Mouse (Mus musculus) kidney, embryonic 14.5 days (tissue): ENCODE measurements around the gene Olfr763. TPM values are rescaled to one million over a fixed set of nuclear protein-coding genes. Genes with fewer than 3 reads are reported as not detected.
"Not testable (repeated sequence)": the region's sequence is repeated elsewhere in the genome, so short reads cannot be mapped to it uniquely, and the experiment has no call there.

Experiments used
- ATAC-seq: fragments of 200-750 bp; cut with Nextera tagmentation; 2 replicates; pipeline ENCODE4 v1.8.0; 2017; ENCODE audit warnings: moderate number of reproducible peaks, mild to moderate bottlenecking, moderate TSS enrichment, moderate library complexity; ENCODE audit not compliant: low FRiP score, low TSS enrichment
- H3K27ac ChIP-seq: fragments of 300-500 bp; sonication (generic); 2 replicates; pipeline ENCODE4 v1.5.1; 2014; ENCODE audit warnings: low read depth, mild to moderate bottlenecking, low read length, moderate library complexity, mixed read lengths
- H3K27me3 ChIP-seq: fragments of 300-500 bp; sonication (generic); 2 replicates; pipeline ENCODE4 v1.6.1; 2014; ENCODE audit warnings: mild to moderate bottlenecking, low read length; ENCODE audit not compliant: control insufficient read depth, insufficient read depth
- H3K36me3 ChIP-seq: fragments of 300-500 bp; sonication (generic); 2 replicates; pipeline ENCODE4 v1.6.1; 2014; ENCODE audit warnings: low read length, mixed read lengths; ENCODE audit not compliant: control insufficient read depth, insufficient read depth
- H3K4me1 ChIP-seq: fragments of 300-500 bp; sonication (generic); 2 replicates; pipeline ENCODE4 v1.6.1; 2014; ENCODE audit warnings: low read length, mixed read lengths; ENCODE audit not compliant: control insufficient read depth, insufficient read depth
- H3K4me2 ChIP-seq: fragments of 300-500 bp; sonication (generic); replicated peaks from 2 replicates; pipeline ENCODE4 v1.6.1; 2014; ENCODE audit warnings: low read depth, mild to moderate bottlenecking, low read length
- H3K4me3 ChIP-seq: fragments of 300-500 bp; sonication (generic); 2 replicates; pipeline ENCODE4 v1.5.1; 2014; ENCODE audit warnings: mild to moderate bottlenecking, low read length
- H3K9ac ChIP-seq: fragments of 300-500 bp; sonication (generic); 2 replicates; pipeline ENCODE4 v1.6.1; 2014; ENCODE audit warnings: low read depth, mild to moderate bottlenecking, low read length, moderate library complexity
- H3K9me3 ChIP-seq: fragments of 300-500 bp; sonication (generic); 2 replicates; pipeline ENCODE4 v1.6.1; 2016; ENCODE audit warnings: low read length; ENCODE audit not compliant: control insufficient read depth
- WGBS: fragments of 180-500 bp; shearing (Covaris S2); extraction: QIAGEN DNeasy Blood & Tissue Kit; methylation state at CpG from one replicate; pipeline ENCODE4 v1.1.7; 2014; 5-methylcytosine and 5-hydroxymethylcytosine counted together
- polyA plus RNA-seq: library from polyadenylated mRNA; unstranded; fragments of >200 nt; fragmentation: Nextera tagmentation; extraction: Ambion mirVana; gene quantifications from 2 replicates; pipeline ENCODE4 v1.2.1, GENCODE M21; 2014

The Olfr763 gene
- polyA plus RNA-seq, 1 experiment from 2014 or later, result not detected

DNA sequence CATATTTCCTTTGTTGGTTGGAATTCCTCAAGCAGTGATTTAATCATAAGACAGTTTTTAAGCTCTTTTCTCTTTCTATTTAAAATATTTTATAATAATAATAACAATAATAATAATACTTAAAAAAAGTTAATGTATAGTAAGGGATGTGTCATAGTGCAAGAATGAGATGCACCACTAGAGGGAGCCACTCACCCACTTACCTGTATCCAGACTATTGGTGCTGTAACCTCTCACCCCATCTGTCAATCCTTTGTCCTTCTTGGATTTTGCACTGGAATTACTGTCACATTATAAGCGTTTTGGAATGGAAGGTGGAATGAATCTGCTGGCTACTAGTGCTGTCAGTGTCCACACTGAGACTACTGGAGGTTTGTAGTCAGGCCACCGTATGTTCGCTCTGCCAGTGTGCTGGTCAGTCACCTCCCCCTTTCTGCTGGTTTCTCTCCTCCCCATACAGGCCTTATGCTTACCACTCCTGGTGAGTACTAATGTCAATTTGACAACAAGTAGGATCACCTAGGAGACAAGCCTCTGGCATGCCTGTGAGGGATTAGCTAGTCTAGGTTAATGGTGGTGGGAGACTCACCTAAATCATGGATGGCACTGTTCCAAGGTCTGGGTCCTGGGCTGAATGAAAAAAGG is 15.5 kb downstream of the Olfr763 start:
- 62% methylated on average over 3 of the region's 3 CpGs for WGBS
- ATAC-seq, result no peak
- no peaks in the 10 kb centered on the region for H3K4me1 ChIP-seq
- no peak overlapping the region for H3K9ac ChIP-seq
- no peaks in the 10 kb centered on the region for H3K36me3 ChIP-seq
- no peaks in the 10 kb centered on the region for H3K27me3 ChIP-seq
- H3K9me3 ChIP-seq, result no peaks in the 10 kb centered on the region
- H3K4me2 ChIP-seq, result no peak overlapping the region
- H3K27ac ChIP-seq, result no peak overlapping the region
- H3K4me3 ChIP-seq, result no peak overlapping the region

DNA sequence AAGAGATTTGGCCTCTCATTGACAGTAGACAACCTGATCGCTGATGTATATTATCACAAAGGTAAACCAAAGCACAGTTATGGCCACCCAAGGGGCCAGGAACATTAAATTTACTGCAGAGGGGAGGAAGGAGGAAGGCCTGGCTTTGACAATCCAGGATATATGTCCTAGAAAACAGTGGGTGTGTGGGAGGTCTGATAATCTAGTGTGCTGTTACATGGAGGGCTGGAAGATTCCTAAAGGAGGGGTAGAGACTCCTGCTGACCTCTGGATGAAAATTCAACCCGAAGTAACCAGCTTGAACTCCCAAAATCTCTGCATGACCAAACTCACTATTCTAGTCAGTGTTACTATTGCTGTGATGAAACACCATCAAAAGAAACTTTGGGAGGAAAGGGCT is 17.8 kb downstream of the Olfr763 start:
- H3K4me2 ChIP-seq, result no peak overlapping the region
- ATAC-seq, result peak; percentile 53; the same call in 1 of the 2 replicates
- WGBS, result 21% methylated on average over 2 of the region's 2 CpGs
- no peak overlapping the region for H3K4me3 ChIP-seq
- H3K9me3 ChIP-seq, result no peaks in the 10 kb centered on the region
- no peak overlapping the region for H3K27ac ChIP-seq
- H3K4me1 ChIP-seq, result no peaks in the 10 kb centered on the region
- no peak overlapping the region for H3K9ac ChIP-seq
- no peaks in the 10 kb centered on the region for H3K27me3 ChIP-seq
- H3K36me3 ChIP-seq, result no peaks in the 10 kb centered on the region

DNA sequence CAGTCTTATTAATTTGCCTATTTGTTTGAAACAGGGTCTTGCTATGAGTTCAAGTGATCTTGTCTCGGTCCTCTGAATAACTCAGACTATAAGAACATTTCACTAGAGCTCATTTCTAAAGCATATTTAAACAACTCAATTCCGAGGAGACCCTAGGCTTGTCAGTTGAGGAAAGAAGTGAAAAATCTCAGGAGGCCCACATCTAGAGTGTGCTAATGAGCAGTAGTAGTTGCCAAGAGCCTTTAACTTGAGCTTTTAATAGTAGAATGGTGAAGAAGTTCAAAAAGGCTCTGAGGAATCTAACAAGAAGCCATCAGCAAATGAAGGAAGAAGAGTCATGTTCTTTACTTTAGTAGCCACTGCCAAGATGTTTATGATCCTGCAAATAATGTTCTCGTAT is 29.2 kb downstream of the Olfr763 start, which contains the start of gene Olfr764-ps1:
TSS of gene Olfr764-ps1 (minus strand) at position 101 of the 400 bp plus-strand sequence.
- Histone ChIP-seq H3K36me3 (no peaks in the 10 kb centered on the region), H3K9ac (no peak within 1 kb of the TSS), H3K27me3 (no peaks in the 10 kb centered on the region), H3K4me2 (no peak within 1 kb of the TSS), H3K4me3 (no peak within 1 kb of the TSS), H3K9me3 (no peaks in the 10 kb centered on the region), H3K4me1 (no peaks in the 10 kb centered on the region), H3K27ac (no peak within 1 kb of the TSS)
- no peak for ATAC-seq
- 89% methylated on average over 3 of the region's 3 CpGs for WGBS

DNA sequence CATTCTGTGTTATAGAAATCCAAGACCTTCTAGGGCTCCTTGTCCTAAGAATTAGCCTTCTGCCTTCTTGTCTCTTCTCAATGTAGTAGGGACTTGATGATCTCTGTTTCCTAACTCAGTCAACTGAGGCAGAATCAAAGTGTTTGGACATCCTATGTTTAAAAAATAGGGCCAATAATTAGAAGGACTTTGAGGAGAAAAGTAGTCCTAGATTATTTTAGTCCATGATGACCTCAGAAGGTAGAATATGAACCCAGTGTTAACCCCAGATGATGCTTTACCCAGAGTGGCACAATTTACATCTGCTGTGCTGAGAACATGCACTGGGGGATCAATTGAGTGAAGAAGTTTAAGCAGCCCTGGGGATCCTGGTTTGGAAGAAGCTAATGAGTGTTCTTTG is 39.3 kb downstream of the Olfr763 start, which contains the start of gene Olfr765:
TSS of gene Olfr765 (minus strand) at position 101 of the 400 bp plus-strand sequence.
- H3K4me3 ChIP-seq, H3K4me2 ChIP-seq, H3K9ac ChIP-seq, H3K36me3 ChIP-seq, H3K27me3 ChIP-seq, H3K27ac ChIP-seq, H3K9me3 ChIP-seq, H3K4me1 ChIP-seq, ATAC-seq: not testable (repeated sequence)

Other genes starting within 250 kb of the Olfr763 start
- 0.24 and 0.60 TPM in 2 replicates for gene Mmp19, start 219.9 kb upstream of the Olfr763 start, polyA plus RNA-seq
- 25.8 and 36.9 TPM in 2 replicates for gene Dnajc14, start 206.7 kb upstream of the Olfr763 start, polyA plus RNA-seq
- gene Tmem198b, start 206.4 kb upstream of the Olfr763 start, polyA plus RNA-seq, result 14.6 and 15.9 TPM in 2 replicates
- 219 and 284 TPM in 2 replicates for gene Sarnp, start 193.5 kb upstream of the Olfr763 start, polyA plus RNA-seq
- 86.6 and 106 TPM in 2 replicates for gene Ormdl2, start 189.1 kb upstream of the Olfr763 start, polyA plus RNA-seq
- gene Gdf11, start 119.1 kb upstream of the Olfr763 start, polyA plus RNA-seq, result 7.2 and 8.7 TPM in 2 replicates
- gene Cd63, start 109.8 kb upstream of the Olfr763 start, polyA plus RNA-seq, result 479 and 521 TPM in 2 replicates
- gene Rdh5, start 87.9 kb upstream of the Olfr763 start, polyA plus RNA-seq, result 14.5 and 15.7 TPM in 2 replicates
- gene Bloc1s1, start 86.8 kb upstream of the Olfr763 start, polyA plus RNA-seq, result 219 and 258 TPM in 2 replicates
- gene Itga7, start 77.0 kb upstream of the Olfr763 start, polyA plus RNA-seq, result 0.77 and 1.3 TPM in 2 replicates
- 0.21 and 1.4 TPM in 2 replicates for gene Mettl7b, start 49.8 kb upstream of the Olfr763 start, polyA plus RNA-seq
- gene Olfr9, start 21.4 kb upstream of the Olfr763 start, polyA plus RNA-seq, result not detected in 2 replicates
- not detected in 2 replicates for gene Olfr764-ps1, start 29.1 kb downstream of the Olfr763 start, polyA plus RNA-seq
- not detected in 2 replicates for gene Olfr765, start 39.2 kb downstream of the Olfr763 start, polyA plus RNA-seq
- not detected in 2 replicates for gene Olfr766-ps1, start 58.2 kb downstream of the Olfr763 start, polyA plus RNA-seq
- gene Olfr767, start 72.1 kb downstream of the Olfr763 start, polyA plus RNA-seq, result not detected in 2 replicates
- gene Olfr768, start 88.6 kb downstream of the Olfr763 start, polyA plus RNA-seq, result not detected in 2 replicates
- gene Olfr769, start 107.1 kb downstream of the Olfr763 start, polyA plus RNA-seq, result not detected in 2 replicates
- not detected in 2 replicates for gene Olfr770, start 128.2 kb downstream of the Olfr763 start, polyA plus RNA-seq
- gene Olfr771, start 154.0 kb downstream of the Olfr763 start, polyA plus RNA-seq, result not detected in 2 replicates
- gene Olfr772, start 167.1 kb downstream of the Olfr763 start, polyA plus RNA-seq, result not detected in 2 replicates
- gene Olfr773, start 176.6 kb downstream of the Olfr763 start, polyA plus RNA-seq, result not detected in 2 replicates
- not detected in 2 replicates for gene Olfr774, start 225.4 kb downstream of the Olfr763 start, polyA plus RNA-seq
- not detected in 2 replicates for gene Olfr775, start 237.6 kb downstream of the Olfr763 start, polyA plus RNA-seq
- not detected in 2 replicates for gene Olfr776, start 248.3 kb downstream of the Olfr763 start, polyA plus RNA-seq